Mouse (Mus musculus) T-helper 17 cell (primary cell): ENCODE results near the gene Sirt2.

Experiments used
- in situ Hi-C, 2 experiments: fragments of 300-600 bp; cut with MboI, MseI; formaldehyde crosslinking; loops; 1 replicate in 1 of 2; 2 replicates in 1 of 2; pipeline ENCODE4 v1.15.1; 2025; ENCODE audit warnings: high pct_unique_total_duplicates in 2 of 2

Sirt2 gene

GRCm38 (mm10) chr7:28766173-28766879, at the start of gene Sirt2:
TSS of gene Sirt2 (plus strand) at chr7:28766735.
- in situ Hi-C loops = no loop called here

DNA sequence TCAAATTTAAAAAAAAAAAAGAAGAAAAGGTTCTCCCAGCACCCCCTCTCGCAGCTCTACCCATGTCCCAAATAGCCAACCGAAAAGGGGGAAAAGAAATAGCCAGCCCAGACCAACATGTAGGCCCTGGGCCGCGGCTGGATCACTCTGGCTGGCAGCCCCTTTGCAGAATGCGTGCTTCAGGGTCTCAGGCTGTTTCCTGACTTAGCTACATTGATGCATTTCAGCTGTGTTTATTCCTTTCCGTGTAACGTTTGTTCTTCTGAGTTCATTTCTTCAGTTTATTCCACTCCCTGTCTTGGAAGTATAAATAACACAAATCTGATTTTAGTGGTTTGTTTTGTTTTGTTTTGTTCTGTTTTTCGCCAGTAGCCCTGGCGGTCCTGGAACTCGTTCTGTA, 48.8 kb upstream of the Sirt2 start:
- in situ Hi-C loops = no loop called here

- in situ Hi-C loops = no loop called here
Measured at GRCm38 (mm10) chr7:28719159-28719558, 47.4 kb upstream of the Sirt2 start.

DNA sequence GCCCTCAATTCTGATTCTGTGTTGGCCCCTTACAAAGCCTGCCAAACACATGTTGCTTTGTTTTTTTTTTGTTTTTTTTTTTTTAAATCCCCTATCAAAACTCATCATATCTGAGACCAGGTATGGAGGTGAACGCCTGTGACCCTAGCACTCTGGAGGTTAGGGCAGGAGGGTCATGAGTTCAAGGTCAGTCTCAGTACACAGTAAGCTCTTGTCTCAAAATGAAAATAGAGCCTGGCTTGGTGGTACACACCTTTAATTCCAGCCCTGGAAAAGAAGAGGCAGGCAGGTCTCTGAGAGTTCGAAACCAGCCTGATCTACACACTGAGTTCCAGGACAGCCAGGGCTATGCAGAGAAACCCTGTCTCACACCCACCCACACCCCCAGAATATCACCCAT, 46.9 kb upstream of the Sirt2 start:
- in situ Hi-C loops = no loop called here

- in situ Hi-C loops = no loop called here
Measured at GRCm38 (mm10) chr7:28720753-28721537, 45.6 kb upstream of the Sirt2 start.

DNA sequence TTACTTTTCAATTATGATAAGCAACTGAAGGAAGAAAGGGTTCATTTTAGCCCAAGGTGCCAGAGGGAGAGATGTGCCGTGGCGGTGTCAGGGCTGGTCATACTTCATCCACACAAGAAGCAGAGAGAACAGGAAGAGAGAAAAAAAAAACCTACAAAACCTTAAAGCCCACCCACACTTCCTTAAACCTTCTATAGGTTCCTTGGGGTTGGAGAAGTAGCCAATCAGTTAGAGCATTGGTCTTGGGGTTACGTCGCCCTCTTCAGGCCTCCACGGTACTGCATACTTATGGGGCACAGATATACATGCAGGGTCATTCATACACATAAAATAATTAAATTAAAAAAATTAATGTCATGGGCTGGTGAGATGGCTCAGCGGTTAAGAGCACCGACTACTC, 44.5 kb upstream of the Sirt2 start:
- in situ Hi-C loops = no loop called here

GRCm38 (mm10) chr7:28724613-28725012, 41.9 kb upstream of the Sirt2 start:
- in situ Hi-C loops = loop anchor here in 1 of 2 experiments (5.0 kb wide), 1 partner anchor 117 kb away; no protein-coding TSS in a partner anchor

GRCm38 (mm10) chr7:28726600-28726999, 39.9 kb upstream of the Sirt2 start:
- in situ Hi-C loops = loop anchor here in 1 of 2 experiments (5.0 kb wide), 1 partner anchor 119 kb away; no protein-coding TSS in a partner anchor

DNA sequence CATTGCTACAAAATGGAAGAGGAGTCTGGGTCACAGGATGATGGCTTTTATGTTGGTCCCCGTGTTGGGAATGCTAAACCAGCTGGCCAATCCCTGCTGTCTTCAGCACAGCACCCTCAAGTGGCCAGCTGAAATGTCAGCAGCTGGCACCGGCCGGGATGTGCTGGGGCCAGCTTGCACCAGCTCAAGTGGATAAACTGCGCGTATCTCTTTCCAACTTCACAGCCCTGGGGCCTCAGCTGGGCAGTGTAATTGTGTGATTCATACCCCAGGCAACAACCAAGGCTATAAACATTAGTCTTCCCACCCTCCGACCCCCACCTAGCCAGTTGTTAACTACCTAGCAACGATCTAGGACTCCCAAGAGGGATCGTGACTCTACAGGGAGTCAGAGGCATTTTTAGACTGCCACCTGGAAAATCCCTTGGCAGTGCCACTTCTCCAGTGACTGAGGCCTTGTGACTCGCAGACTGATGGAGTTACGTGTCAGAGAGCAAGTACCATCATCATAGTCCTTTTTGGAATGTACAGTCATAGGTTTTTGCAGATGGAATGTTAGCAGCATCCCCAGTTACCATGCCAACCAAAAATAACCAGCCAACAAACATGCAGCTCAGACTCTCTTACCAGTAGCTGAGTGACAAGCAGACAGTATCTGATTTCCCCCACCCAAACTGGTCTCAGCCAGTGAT, 38.7 kb upstream of the Sirt2 start:
- in situ Hi-C loops = loop anchor here in 1 of 2 experiments (5.0 kb wide), 1 partner anchor 120 kb away; no protein-coding TSS in a partner anchor

DNA sequence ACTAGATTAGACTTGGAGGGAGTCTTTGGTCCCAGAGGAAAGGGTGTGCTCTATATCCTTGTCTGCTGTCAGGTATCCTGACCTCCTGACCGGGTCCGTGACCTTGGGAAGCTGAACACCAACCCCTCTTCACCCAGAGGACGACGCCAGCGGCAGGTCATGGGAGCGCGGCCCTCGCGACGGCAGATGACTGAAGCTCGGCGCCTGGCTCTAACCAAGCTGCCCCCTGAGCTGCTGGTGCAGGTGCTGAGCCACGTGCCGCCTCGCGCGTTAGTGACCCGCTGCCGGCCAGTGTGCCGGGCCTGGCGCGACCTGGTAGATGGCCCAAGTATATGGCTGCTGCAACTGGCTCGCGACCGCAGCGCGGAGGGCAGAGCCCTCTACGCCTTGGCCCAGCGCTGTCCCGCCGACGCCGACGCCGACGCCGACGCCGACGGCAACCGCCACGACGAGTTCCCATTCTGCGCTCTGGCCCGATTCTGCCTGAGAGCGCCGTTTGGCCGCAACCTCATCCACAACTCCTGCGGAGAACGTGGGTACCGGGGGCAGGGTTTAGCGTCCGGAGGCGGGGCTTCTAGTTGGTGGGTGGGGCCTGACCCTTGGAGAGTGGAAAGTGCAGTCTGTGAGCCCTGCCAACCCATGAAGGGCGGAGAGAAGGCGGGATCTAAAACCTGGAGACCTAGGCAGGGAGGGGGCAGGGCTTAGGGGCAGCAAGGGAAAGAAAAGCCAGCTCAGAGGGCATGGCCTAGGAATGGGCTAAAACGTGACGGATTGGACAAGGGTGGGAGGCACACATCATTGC, 34.0 kb upstream of the Sirt2 start:
- in situ Hi-C loops = no loop called here

DNA sequence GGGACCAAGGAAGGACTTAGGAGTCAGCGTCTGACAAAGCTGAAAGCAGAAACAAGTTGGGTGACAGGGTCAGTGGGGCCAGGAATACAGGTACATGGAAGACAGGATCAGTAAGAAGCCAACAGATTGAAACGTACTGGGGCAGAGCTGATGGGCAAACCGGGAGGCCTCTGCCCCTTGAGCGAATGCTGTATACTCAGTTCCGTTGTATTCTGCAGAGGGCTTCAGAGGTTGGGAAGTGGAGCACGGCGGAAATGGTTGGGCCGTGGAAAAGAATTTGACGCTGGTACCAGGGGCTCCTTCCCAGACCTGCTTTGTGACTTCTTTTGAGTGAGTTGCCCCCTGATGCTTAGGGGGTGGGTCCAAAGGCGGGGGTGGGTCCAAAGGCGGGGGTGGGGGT, 33.3 kb upstream of the Sirt2 start:
- in situ Hi-C loops = no loop called here

DNA sequence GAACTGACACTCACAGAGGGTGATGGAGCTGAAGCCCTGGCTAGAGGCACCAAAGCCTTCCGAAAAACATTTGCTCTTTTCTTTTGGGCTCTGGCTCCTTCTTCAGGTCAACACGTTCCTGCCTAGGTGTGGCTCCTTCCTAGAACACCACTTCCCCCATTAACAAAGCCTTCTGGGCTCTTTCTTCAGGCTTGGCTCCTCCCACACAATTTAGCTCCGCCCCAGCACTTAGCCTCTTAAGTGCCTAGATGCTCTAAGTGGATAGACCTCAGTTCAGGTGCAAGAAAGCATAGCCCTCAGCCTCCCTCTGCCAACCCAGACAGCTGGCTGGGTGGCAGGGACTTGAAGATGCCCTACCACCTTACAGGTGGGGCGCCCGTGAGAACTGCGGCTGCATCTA, 30.8 kb upstream of the Sirt2 start:
- in situ Hi-C loops = no loop called here

- in situ Hi-C loops = no loop called here
Measured at GRCm38 (mm10) chr7:28739829-28740228, 26.7 kb upstream of the Sirt2 start.

DNA sequence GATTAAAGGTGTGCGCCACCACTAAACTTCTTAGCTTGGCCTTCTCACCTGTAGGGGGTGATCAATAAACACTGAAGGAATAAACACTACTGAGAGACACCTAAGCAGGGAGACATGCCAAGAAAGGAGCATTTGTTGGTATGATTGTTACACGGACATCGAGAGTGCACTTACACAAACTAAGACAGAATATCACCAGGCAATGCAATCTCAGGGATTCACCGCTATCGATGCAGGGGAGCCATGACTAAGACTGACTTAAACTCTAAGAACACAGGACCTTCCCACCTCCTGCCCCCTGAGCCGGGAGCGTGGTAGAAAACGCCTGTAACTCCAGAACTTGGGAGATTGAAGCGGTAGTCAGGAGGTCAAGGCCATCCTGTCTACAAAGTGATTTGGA, 25.6 kb upstream of the Sirt2 start:
- in situ Hi-C loops = no loop called here

DNA sequence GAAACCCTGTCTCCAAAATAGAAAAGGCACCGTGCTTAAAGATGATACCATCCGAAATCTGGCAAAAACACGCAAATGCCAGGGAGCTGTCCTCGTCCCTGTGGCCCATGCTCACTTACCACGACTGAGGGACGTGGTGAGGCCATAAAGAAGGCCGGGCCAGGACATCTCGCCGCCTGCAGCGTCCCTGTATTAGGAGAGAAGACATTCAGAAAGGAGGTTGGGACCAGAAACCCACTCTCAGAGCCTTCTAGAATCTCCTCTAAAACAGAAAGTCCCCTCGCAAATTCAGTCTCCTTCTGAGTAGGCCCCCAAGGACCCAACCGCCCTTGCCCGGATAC, 25.2 kb upstream of the Sirt2 start:
- in situ Hi-C loops = no loop called here

- in situ Hi-C loops = no loop called here
Measured at GRCm38 (mm10) chr7:28741709-28742438, 24.7 kb upstream of the Sirt2 start, which contains the start of the genes Mrps12 and Sars2. TSS of gene Mrps12 (minus strand) at chr7:28741820. TSS of gene Sars2 (plus strand) at chr7:28741992.

- in situ Hi-C loops = no loop called here
Measured at GRCm38 (mm10) chr7:28749935-28750334, 16.6 kb upstream of the Sirt2 start.

- in situ Hi-C loops = no loop called here
Measured at GRCm38 (mm10) chr7:28756079-28756478, 10.5 kb upstream of the Sirt2 start, which contains the start of gene Ccer2. TSS of gene Ccer2 (plus strand) at chr7:28756174.

GRCm38 (mm10) chr7:28758623-28759022, 7.9 kb upstream of the Sirt2 start:
- in situ Hi-C loops = no loop called here

DNA sequence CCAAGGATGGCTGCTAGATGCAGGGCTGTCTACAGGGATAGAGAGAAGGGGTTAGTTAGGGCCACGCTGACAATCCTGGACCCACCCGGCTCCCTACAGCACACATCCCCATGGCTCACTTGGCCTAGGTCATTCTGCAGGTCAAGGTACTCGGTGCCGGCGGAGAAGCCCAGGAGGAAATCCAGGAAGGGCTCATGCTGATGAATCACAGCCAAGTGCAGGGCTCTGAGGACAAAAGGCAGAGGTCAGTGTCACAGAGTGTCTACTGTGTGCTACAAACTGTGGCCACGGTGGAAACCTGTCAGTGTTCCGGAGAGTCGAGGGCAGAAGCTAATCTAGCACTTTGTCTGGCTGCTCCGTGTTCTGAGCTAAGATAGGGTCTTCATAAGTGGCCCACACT, 4.6 kb upstream of the Sirt2 start:
- in situ Hi-C loops = no loop called here

- in situ Hi-C loops = no loop called here
Measured at GRCm38 (mm10) chr7:28765211-28765610, 1.3 kb upstream of the Sirt2 start.
